Mouse (Mus musculus): ENCODE data around the gene Adcy4.

Gene Adcy4

DNA sequence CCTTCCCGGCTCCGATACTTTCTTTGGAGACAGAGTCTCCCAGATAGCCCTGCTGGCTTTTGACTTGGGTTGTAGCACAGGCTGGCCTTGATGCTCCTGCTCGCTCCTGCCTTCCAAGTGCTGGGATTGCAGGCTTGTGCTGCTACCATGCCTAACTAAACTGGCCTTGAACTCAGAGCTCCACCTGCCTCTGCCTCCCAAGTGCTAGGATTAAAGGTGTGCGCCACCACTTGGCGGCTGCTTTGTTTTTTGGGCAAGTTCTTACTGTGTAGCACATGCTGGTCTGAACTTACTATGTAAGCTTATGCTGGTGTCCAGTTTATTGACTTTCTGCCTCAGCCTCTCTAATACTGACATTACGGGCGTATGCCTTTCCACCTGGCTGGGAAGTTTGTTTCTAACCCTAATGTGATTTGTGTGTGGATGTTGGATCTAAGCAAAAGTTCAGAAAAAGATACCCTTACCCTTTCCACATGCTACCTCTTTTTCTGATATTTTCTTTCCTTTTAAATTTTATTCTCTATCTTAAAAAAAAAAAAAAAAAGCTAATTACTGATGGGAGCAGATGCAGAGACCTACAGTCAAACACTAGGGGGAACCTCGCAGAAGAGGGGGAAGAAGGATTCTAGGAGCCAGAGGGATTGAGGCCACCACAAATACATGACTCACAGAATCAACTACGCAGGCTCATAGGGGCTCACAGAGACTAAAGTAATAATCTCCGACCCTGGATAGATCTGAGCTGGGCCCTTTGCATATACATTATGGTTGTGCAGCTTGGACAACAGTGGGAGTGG is 36.6 kb downstream of the Adcy4 start:
- no peak for DNase-seq

DNA sequence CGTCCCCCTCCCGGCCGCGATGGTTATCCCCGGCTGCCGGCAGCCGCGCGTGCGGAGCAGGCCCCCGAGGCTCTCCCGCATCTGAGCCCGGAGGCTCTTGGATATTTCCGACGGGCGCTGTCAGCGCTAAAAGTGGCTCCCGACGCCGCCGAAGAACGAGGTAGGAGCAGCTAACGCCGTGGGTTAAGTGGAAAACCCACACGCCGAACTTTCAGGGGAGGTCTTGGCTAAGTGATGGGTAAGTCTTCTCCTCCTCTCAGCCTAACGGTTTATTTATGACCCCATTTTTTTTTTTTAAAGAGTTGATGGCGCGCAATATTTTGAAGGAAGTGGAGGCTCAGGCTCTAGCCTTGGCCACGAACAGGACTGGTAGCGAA is 38.0 kb downstream of the Adcy4 start:
- DNase-seq: no peak

DNA sequence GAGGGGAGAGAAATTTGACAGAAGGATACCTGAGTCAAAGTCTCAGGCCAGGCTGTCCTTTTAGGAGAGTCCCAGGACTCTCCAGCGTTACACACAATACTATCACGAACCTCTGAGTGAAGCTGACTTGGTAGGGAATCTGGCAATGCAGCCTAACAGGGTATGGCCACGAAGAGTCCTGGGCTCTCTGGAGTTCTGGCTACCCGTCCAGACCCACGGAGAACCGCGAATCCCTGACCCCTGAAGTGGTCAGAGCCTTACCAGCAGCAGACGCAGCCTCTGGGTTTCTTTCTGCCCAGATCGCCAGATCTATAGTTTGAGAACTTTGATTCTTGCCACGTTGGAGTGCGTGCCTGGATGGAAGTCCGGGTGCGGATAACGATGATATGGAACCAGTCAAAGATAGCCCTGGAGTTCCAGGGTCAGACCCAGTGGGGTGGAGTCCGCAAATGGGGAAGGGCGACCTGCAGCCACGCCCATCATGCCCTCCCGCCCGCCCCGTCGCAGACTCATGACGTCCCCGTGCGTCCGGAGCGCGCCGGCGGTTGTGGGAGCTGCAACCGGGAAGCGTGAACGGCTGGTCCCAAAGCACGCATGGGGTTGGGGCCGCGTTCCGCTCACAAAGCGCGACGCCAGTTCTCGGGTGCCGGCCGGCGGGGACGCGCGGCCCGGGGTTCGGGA is 38.6 kb downstream of the Adcy4 start, which contains the start of the genes Dhrs1 and Nop9:
TSS of gene Dhrs1 (minus strand) at position 511 of the 681 bp plus-strand sequence.
TSS of gene Nop9 (plus strand) at position 514 of the 681 bp plus-strand sequence.
- peak; percentile 91 for DNase-seq

DNA sequence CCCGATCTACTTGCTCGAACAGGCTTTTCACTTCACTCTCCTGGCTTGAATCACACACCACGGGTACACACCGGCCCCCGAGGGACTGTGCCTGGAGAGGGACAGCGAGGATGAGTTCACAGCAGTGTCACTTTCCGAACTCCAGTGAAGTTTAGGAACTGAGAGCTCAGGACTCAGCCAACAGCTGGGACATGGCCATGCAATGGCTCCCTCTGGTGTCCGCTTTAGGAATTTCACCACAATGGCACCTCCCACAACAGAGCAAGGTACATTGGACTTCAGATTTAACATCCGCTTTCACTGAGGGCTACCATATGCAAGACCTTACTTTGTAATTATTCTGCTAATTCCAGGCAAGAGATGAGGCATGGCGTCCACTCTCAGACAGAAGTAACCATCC is 40.2 kb downstream of the Adcy4 start:
- DNase-seq: peak; percentile 92

DNA sequence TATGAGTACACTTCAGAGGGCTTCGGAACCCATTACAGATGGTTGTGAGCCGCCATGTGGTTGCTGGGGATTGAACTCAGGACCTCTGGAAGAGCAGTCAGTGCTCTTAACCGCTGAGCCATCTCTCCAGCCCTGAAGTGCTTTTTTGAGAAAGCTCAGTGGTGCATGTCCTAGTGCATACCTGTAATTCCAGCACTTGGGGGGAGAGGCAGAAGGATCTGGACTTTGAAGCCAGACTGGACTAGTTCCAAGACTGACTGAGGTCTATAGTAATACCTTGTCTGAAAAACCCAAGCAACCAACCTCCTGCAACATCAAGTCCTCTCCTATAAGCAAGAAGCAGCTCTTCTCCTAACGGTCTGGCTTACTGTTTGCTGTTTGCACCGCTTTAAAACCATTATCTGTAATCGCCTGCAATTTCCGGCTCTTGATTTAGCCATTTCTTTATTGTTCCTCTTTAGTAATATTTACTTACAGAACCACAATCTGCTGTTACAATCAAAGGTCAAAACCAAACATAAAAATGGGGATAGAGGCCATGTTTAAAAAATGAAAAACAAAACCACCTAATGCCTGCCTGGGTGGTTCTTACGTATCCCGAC is 46.7 kb downstream of the Adcy4 start:
- no peak for DNase-seq

DNA sequence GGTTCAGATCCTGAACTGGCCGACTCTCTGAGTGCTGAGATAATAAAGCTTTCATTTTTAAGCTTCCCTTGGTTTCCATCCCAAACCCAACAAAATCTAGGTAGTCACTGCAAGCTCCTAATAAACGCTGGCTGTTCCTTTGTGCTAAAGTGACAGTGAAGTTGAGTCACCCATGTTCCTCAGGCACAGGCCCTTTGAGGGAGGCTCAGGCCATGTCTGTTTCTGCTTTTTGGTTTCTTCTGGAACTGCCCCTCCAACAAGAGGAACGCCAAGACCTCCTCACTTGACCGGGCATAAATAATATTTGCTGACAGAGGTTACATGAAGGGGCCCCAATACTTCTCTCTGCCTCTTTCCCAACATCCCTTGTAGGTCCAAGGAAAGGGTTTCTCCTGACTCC is 48.1 kb downstream of the Adcy4 start:
- no peak for DNase-seq

DNA sequence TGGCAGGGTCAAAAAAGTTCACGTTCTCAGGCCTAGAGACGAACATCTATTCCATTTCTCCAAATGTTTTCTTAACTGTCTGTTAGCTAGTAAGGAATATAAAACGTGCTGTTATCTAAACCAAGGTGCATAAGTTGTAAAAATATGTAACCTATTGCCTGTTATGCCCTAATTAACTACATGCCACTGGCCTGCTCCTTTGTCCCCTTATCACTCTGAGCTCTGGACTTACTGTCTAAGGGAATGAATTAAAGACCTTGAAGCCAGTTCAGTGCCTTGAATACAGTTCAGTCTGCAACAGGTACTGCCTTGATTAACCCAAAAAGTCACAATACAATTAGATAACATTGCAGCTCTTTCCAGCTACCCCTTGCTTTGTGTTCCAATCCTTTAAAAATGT is 48.6 kb downstream of the Adcy4 start:
- no peak for DNase-seq

DNA sequence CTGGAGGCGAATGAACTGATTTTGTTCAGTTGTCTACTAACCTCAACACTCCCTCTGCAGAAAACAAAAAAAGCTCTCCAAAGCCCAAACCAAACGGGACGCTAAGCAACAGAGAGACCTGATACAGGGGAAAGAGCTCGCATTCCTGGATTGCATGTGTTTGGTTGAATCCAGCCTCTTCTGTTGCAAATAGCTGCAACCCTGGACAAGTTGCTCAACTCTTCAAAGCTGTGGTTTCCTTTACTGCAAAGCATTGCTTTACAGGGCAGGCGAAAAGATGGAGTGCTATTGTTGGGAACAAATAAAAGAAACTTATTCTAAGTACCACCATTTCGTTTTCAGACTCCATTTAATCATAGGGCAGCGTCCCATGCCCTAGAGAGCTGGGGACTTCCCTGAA is 49.0 kb downstream of the Adcy4 start:
- DNase-seq: no peak

DNA sequence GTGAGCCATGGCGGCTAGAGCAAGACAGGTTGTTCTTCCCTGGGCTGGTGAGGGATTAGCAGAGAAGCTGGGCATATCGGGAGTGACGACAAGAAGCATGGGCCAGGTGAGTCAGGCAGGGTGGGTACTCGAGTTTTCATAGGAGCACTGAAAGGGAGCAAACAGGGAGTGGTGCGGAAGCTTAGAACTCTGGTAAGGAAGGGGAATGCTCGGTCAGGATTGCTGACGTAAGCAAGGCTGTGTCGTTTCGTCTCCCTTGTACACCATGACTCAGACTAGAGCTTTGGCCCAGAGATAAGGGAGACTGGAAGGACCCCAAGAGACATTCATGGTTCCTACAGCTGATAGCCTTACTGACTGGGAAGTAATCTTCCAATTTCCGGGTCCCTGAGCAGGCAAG is 50.0 kb downstream of the Adcy4 start:
- DNase-seq: no peak

DNA sequence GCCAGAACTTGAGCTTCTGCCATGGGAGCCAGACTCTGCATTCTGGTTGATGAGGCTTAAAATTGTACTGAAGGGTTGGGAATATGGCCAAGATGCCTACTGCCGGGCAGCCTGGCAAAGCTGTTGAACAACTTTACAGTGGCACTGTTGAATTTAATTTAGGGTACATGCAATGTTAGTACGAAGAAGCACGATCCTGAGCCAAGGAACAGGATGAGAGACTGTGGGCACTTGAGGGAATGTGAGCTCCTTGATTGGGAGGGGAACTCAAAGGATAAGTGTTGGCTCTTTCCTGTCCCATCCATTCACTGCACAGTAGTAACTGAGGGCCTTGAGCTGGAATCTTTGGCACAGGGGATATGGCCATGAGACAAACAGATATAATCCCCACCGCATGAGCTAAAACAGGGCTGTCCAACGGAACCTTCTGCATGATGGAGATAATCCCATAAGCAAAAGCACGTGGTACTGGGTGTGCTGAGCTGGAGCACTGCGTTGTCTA is 53.3 kb downstream of the Adcy4 start:
- no peak for DNase-seq

DNA sequence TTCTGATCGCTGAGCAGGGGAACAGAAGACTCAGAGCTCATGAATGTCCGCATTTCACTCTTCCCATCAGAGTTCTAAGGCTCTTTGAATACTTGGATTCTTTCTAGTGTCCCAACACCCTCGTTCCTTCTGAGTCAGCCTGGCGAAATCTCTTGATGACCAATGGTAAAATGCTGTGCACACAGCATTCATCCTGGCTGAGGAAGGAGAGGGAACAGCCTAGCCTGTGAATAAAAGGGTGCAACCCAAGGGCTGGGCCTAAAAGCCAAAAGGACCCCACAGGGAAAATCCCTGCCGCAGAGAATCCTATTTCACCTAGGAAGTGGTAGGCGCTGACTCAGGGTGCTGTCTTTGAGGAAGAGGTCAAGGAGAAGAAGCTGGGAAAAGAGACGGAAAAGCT is 53.8 kb downstream of the Adcy4 start:
- DNase-seq: no peak

DNA sequence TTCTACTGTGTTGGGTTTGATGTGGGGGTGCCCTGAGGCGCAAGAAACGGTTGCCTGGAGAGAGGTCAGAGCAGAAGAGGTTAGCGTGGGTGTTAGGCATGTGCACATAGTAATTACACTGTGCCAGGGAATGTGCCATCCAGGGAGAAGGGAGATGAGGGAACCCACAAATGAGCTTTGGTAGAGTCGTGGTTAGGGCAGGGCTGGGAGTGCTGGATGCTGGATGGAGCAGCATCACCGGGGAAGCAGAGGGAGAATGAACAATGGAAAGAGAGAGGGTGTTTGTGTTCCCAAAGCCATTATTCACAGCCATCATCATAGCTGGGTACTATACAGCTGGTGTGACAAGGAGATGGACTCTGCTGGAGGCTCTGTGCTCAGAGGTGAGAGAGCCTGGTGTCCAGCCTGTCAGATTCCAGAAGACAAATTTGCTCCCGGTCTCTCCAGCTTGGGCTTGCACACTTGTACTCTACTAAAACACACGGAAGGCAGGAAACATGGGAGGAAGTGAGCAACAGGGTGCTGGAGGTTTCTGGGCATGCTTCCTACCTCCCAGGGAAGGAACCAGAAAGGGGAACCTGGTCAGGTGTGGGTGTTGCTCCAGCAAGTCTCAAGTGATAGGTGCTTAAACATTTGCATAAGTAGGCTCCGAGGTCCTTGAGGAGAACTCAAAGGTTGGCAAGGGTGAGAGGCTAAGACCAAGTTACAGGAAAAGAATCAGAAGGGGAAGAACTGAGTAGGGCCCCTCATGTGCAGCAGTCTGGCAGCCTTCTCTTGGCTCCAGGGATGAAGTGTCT is 55.8 kb downstream of the Adcy4 start:
- DNase-seq: no peak

DNA sequence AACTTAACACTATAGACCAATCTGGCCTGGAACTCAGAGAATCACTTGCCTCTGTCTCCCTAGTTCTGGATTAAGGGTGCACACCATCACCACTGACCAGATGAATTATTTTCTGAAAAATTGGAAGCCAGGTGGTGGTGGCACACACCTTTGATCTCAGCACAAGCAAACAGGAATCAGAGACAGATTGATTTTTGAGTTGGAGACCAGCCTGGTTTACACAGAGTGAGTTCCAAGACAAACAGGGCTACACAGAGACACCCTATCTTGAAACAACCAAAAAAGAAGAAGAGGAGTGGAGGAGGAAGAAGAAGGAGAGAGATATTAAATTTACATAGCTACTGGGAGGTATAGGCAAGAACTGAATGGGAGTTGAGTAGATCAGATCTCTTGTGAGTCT is 57.6 kb downstream of the Adcy4 start:
- DNase-seq: no peak

DNA sequence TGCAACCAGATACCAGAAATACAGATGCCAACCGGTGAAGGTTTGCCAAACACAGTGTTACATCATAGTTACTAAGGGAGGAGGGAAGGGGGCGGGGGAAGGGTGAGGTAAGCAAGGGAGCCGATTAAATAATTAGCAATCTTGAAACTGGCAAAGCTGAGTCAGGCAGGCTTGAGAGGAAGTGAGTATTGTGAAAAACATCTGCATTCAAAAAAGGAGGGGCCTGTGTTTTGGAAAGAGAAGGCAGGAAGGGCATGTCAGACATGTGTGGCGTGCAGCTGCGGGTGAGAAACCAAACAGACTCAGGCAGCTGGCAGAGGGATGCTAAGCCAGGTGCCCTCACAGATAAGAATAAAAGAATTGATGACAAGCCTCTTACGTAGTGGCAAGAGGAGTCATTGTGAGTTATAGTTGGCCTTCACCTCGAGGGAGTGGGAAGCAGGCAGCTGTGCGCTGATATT is 59.5 kb downstream of the Adcy4 start:
- DNase-seq: peak; percentile 57

DNA sequence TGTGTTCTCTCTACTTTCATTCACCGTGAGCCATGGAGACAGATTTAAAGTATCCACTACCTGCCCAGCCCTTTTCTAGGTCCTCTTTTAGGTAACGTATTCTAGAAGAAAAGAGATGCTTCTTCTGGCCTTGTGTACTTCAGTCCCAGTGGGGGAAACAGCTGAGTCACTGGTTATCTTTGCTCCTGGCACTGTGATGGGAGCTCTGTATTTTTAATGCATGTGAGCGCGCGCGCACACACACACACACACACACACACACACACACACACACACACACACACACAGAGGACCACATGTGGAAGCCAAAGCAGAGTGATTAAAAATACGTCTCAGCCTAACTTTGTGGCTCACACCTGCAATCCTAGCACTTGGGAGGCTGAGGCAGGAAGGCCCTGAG is 60.5 kb downstream of the Adcy4 start:
- no peak for DNase-seq

DNA sequence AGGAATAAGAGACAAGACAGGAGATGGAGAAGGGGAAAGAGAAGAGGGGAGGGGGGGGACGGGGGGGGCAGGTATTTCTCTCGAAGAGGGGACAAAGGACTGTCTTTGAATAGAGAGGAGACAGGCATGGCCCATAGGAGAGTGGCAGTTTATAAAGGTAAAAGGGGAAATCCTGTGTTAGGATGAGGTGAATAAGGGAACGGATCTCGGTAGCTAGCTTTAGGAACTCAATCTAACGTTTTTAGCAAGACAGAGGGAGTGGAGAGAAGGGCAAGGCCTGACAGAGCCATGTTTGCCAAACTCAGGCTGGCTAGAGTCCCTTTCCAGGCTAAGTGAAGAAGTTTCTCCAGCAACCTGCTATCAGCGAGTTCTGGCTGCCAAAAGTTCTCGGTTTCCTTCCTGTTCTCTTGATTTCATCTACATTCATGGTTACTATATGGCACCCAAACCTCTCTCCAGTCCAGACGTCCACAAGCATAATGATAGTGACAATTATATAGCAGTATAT is 61.4 kb downstream of the Adcy4 start:
- DNase-seq: no peak

DNA sequence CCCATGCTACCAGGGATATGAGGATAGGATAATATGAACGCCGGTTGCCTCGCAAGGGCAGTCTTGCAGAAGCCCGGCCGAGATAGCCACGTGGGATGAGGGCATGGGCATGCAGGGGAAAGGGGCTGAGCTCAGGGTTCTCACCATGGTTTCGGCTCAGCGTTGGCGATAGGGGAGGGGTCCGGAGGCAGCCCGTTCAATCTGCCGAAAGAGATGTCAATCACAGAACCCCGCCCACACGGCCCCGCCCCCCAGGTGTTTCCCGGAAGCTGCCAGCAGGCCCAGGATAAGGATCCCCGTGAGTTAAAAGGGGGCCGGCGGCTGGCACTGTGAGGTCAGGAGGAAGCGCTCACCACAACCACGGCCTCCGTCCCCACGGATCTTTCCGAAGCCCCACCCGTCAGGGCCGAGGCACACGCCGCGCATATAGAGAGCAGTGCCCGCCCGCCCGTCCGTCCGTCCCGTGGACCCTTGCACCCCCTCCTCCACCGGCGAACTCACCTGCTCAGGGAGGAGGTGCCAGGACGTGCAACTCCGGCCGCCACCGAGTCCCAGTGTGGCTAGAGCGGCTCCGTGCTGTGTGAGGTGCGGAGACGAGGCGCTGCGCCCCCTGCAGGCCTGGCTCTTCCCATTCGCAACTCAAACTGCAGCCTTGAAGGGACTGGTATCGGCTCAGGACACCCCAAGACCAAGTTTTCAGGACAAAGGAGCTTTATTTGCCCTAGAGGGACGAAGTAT is 62.0 kb downstream of the Adcy4 start, which contains the start of gene Rabggta:
TSS of gene Rabggta (minus strand) at position 564 of the 738 bp plus-strand sequence.
- peak; percentile 94 for DNase-seq

DNA sequence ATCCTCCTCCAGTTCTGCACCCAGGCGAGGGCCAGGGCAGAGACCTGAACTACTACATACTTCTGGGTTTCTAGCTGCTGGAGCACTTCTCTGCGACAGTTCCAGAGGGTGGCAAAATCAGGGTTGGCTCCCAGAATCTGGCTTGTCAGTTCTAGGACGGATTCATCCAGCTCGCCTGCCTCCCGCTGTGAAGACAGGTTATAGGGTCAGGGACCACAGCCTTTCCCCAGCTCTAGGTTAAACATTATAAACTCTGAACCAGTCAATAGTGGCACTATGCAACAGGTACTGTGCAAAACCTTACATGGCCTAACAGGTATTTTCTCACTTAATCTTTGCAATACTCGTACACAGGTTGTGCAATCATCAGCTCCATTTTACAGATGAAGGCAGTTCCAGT is 62.8 kb downstream of the Adcy4 start:
- no peak for DNase-seq

DNA sequence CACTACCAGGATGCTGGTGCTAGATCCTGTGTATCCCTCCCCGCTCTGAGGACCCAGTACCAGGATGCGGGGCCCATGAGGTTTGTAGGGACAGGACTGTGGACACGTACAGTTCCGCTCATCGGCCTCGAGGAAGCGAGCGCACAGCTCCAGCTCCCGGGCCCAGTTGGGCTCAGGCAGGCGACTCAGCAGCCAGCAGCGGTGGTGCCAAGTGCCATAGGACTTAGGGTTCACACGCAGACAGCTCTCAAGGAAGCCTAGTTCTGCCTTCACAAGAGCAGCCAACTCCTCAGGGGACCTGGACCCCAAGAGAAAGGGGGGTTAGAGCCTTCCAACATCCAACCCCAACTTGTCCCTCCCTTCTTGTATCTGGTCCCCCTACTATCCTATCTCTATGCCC is 63.2 kb downstream of the Adcy4 start:
- DNase-seq: no peak

DNA sequence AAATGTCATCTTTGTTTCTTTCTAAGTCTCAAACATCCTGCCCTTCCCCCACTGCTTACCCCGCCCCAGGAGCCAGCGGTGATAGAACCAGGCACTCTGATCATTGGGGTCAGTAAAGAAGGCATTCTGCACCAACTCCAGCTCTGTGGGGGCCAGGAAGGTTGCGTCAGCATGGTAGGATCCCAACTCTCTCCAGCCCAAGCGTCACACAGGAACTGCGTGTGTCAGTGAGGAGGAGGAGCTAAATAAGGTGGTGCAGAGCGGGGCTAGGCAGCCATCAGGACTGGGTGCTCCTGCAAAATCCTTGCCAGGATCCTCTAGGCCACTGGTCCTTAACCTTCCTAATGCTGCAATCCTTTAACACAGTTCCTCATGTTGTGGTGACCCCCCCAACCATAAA is 64.2 kb downstream of the Adcy4 start:
- no peak for DNase-seq
